Mouse (Mus musculus) embryonic facial prominence, embryonic 10.5 days (tissue): Measurements from ENCODE around the gene Rfx7. TPM values are rescaled to one million over a fixed set of nuclear protein-coding genes. Genes with fewer than 3 reads are reported as not detected.
"Not testable (repeated sequence)": the region's sequence is repeated elsewhere in the genome, so short reads cannot be mapped to it uniquely, and the experiment has no call there.

Experiments
- DNase-seq: peaks from one replicate; pipeline ENCODE4 v3.0.0-alpha.2; 2017; ENCODE audit warnings: low spot score
- H3K27ac ChIP-seq: fragments of 300-500 bp; sonication (generic); replicated peaks from 2 replicates; pipeline ENCODE4 v1.5.1; 2016; ENCODE audit warnings: mild to moderate bottlenecking
- H3K27me3 ChIP-seq: fragments of 300-500 bp; sonication (generic); replicated peaks from 2 replicates; pipeline ENCODE4 v1.6.1; 2016; ENCODE audit warnings: low read depth, mild to moderate bottlenecking; ENCODE audit not compliant: poor library complexity, severe bottlenecking
- H3K36me3 ChIP-seq: fragments of 300-500 bp; sonication (generic); replicated peaks from 2 replicates; pipeline ENCODE4 v1.6.1; 2016; ENCODE audit warnings: mild to moderate bottlenecking, moderate library complexity
- H3K4me1 ChIP-seq: fragments of 300-500 bp; sonication (generic); 2 replicates; pipeline ENCODE4 v1.6.1; 2016
- H3K4me3 ChIP-seq: fragments of 300-500 bp; sonication (generic); 2 replicates; pipeline ENCODE4 v1.5.1; 2016; ENCODE audit warnings: mild to moderate bottlenecking, moderate library complexity
- H3K9me3 ChIP-seq: fragments of 300-500 bp; sonication (generic); 2 replicates; pipeline ENCODE4 v1.6.1; 2016; ENCODE audit warnings: mild to moderate bottlenecking
- WGBS: fragments of 180-500 bp; shearing (Covaris S2); methylation state at CpG from one replicate; pipeline ENCODE4 v1.1.7; 2016; 5-methylcytosine and 5-hydroxymethylcytosine counted together
- polyA plus RNA-seq: library from polyadenylated mRNA; unstranded; fragments of >200 nt; fragmentation: Nextera tagmentation; extraction: Ambion mirVana; gene quantifications from 2 replicates; pipeline ENCODE4 v1.2.1, GENCODE M21; 2016

Gene Rfx7
- polyA plus RNA-seq, 1 experiment from 2014 or later, result 14.3 TPM

DNA sequence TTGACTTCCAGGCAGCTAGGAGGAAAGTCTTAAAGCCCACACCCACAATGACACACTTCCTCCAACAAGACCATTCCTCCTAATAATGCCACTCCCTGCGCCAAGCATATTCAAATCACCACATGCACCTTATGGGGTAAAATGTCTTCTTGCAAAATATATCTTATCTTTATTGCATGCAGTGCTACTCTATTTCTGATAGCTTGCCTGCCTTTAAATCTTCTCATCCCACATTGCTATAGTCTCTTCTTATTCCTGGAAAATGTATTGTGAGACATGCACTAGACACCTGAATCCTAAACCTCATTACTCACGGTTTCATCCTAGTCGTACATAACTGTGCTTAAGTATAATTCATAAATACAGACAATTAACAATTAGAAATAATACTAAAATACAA lies 31.2 kb downstream of the Rfx7 start:
- no peak overlapping the region for H3K4me3 ChIP-seq
- no peak for DNase-seq
- H3K27me3 ChIP-seq, result no peaks in the 10 kb centered on the region
- H3K4me1 ChIP-seq, result no peaks in the 10 kb centered on the region
- 0 out of 2 replicates have a peak, but pooled peaks cover 3% of the 10 kb centered on the region for H3K9me3 ChIP-seq
- 93% methylated on average over 3 of the region's 3 CpGs for WGBS
- H3K36me3 ChIP-seq, result peaks cover 3% of the 10 kb centered on the region; the same call in 1 of the 2 replicates
- H3K27ac ChIP-seq, result no peak overlapping the region

DNA sequence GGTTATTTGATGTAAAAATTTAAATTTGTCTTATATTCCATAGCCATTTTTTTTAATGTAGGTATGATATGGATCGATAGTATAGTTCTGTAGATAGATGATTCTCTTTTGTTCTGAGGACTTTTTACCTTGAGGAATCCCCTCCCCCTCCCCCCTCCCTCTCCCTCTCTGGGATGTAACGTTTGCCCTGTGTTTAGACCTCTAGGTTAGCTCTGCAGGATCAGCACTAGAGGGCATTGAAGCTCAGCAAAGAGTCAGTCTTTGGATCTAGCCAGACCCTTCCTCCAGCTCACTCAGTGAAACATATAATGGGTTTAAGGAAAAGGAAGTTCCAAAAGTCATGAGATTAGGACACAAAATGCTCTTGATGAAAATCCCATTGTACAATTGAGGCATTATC lies 35.1 kb downstream of the Rfx7 start:
- peaks cover 5% of the 10 kb centered on the region; the same call in 1 of the 2 replicates for H3K9me3 ChIP-seq
- DNase-seq, result no peak
- no peak overlapping the region for H3K27ac ChIP-seq
- no peaks in the 10 kb centered on the region for H3K27me3 ChIP-seq
- H3K4me3 ChIP-seq, result no peak overlapping the region
- H3K36me3 ChIP-seq, result peaks cover 7% of the 10 kb centered on the region; the same call in 1 of the 2 replicates
- H3K4me1 ChIP-seq, result no peaks in the 10 kb centered on the region
- WGBS, result 53% methylated on average over 2 of the region's 2 CpGs

GRCm38 (mm10) chr9:72580216-72580615 lies 48.2 kb downstream of the Rfx7 start:
- Histone ChIP-seq H3K9me3 (no peaks in the 10 kb centered on the region), H3K4me1 (peaks cover 8% of the 10 kb centered on the region), H3K4me3 (no peak overlapping the region), H3K27ac (no peak overlapping the region), H3K27me3 (no peaks in the 10 kb centered on the region), H3K36me3 (peaks cover 4% of the 10 kb centered on the region; the same call in 1 of the 2 replicates)
- 15% methylated on average over 3 of the region's 3 CpGs for WGBS
- DNase-seq, result peak; percentile 27

- Histone ChIP-seq H3K27ac (no peak overlapping the region), H3K9me3 (no peaks in the 10 kb centered on the region), H3K4me1 (0 out of 2 replicates have a peak, but pooled peaks cover 3% of the 10 kb centered on the region), H3K36me3 (peaks cover 19% of the 10 kb centered on the region), H3K27me3 (no peaks in the 10 kb centered on the region), H3K4me3 (no peak overlapping the region)
- no peak for DNase-seq
- 94% methylated on average over 1 of the region's 1 CpGs for WGBS
These were observed 58.8 kb downstream of the Rfx7 start for GRCm38 (mm10) chr9:72590861-72591260.

GRCm38 (mm10) chr9:72592016-72592415 lies 60.0 kb downstream of the Rfx7 start:
- H3K4me3 ChIP-seq, result no peak overlapping the region
- no peaks in the 10 kb centered on the region for H3K27me3 ChIP-seq
- DNase-seq, result no peak
- H3K9me3 ChIP-seq, result no peaks in the 10 kb centered on the region
- no peak overlapping the region for H3K27ac ChIP-seq
- peaks cover 22% of the 10 kb centered on the region for H3K36me3 ChIP-seq
- H3K4me1 ChIP-seq, result 0 out of 2 replicates have a peak, but pooled peaks cover 3% of the 10 kb centered on the region

GRCm38 (mm10) chr9:72594656-72595055 lies 62.6 kb downstream of the Rfx7 start:
- H3K27ac ChIP-seq, DNase-seq, H3K4me1 ChIP-seq, H3K9me3 ChIP-seq, H3K27me3 ChIP-seq, H3K4me3 ChIP-seq: not testable (repeated sequence)
- peaks cover 36% of the 10 kb centered on the region for H3K36me3 ChIP-seq
- WGBS, result 84% methylated on average over 4 of the region's 4 CpGs

GRCm38 (mm10) chr9:72600142-72600541 lies 68.1 kb downstream of the Rfx7 start:
- Histone ChIP-seq H3K27me3 (no peaks in the 10 kb centered on the region), H3K4me3 (no peak overlapping the region), H3K9me3 (no peaks in the 10 kb centered on the region), H3K27ac (no peak overlapping the region), H3K36me3 (peaks cover 42% of the 10 kb centered on the region), H3K4me1 (no peaks in the 10 kb centered on the region)
- WGBS, result 95% methylated on average over 3 of the region's 3 CpGs
- no peak for DNase-seq

GRCm38 (mm10) chr9:72609771-72610170 lies 77.7 kb downstream of the Rfx7 start:
- Histone ChIP-seq H3K9me3 (no peaks in the 10 kb centered on the region), H3K4me3 (no peak overlapping the region), H3K27me3 (no peaks in the 10 kb centered on the region), H3K36me3 (peaks cover 53% of the 10 kb centered on the region), H3K27ac (no peak overlapping the region), H3K4me1 (no peaks in the 10 kb centered on the region)
- DNase-seq, result no peak

DNA sequence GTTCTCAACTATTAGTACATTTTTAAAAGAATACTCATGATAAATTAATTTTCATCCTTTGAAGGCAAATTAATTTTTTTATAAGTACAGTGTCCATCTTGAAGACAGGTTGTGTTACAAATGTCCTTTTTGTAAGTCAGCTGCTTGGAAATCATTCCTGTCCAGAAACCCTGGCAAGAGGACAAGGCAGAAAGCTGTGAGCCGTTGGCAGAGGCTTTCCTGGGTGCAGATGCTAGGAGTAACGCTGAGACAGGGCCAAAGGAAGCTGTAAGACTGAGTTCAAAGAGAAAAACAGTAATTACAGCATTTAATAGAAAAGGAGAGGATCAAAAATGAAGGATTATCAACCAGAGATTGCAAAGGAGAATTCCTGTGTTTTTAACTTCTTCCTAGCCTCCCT lies 81.8 kb downstream of the Rfx7 start:
- no peak for DNase-seq
- 85% methylated on average over 2 of the region's 2 CpGs for WGBS
- H3K4me3 ChIP-seq, result no peak overlapping the region
- peaks cover 67% of the 10 kb centered on the region for H3K36me3 ChIP-seq
- no peaks in the 10 kb centered on the region for H3K27me3 ChIP-seq
- H3K27ac ChIP-seq, result no peak overlapping the region
- no peaks in the 10 kb centered on the region for H3K9me3 ChIP-seq
- no peaks in the 10 kb centered on the region for H3K4me1 ChIP-seq

GRCm38 (mm10) chr9:72614786-72615480 lies 82.9 kb downstream of the Rfx7 start:
- H3K27ac ChIP-seq, result no peak overlapping the region
- WGBS, result 82% methylated on average over 6 of the region's 6 CpGs
- no peaks in the 10 kb centered on the region for H3K27me3 ChIP-seq
- peaks cover 67% of the 10 kb centered on the region for H3K36me3 ChIP-seq
- no peaks in the 10 kb centered on the region for H3K9me3 ChIP-seq
- no peak for DNase-seq
- H3K4me3 ChIP-seq, result no peak overlapping the region
- H3K4me1 ChIP-seq, result no peaks in the 10 kb centered on the region

DNA sequence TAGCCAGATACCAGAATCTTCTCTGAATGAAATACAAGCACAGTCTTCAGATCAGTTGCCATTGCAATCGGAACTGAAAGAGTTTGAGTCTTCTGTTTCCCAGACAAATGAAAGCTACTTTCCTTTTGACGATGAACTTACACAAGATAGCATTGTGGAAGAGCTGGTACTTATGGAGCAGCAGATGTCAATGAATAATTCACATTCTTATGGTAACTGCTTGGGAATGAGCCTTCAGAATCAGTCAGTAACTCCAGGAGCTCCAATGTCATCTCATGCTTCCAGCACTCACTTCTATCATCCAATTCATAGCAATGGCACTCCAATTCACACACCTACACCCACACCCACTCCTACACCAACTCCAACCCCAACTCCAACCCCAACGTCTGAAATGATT lies 86.0 kb downstream of the Rfx7 start:
- WGBS, result 93% methylated on average over 3 of the region's 3 CpGs
- Histone ChIP-seq H3K27ac (no peak overlapping the region), H3K9me3 (no peaks in the 10 kb centered on the region), H3K27me3 (no peaks in the 10 kb centered on the region), H3K4me1 (no peaks in the 10 kb centered on the region), H3K4me3 (no peak overlapping the region), H3K36me3 (peaks cover 63% of the 10 kb centered on the region)
- DNase-seq, result no peak

DNA sequence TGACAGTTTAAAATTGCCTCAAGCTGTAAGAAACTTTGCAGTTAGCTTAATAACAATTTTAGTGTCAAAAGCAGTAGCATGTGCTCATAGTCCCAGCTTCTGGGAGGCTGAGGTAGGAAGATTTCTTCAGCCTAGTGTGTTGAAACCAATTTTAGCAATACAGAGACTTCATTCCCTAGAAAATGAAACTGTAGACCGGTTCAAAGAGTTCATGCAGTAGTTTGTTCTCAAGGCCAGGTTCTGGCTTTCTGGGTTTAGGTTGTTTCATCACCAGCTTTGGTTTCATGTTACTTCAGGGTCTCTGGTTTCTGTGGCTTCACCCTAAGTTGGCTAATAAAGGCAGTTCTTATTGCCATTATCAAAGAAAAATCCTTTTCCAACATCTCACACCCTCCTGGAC lies 91.6 kb downstream of the Rfx7 start:
- Histone ChIP-seq H3K4me3 (no peak overlapping the region), H3K9me3 (no peaks in the 10 kb centered on the region), H3K27ac (no peak overlapping the region), H3K4me1 (peaks cover 8% of the 10 kb centered on the region; the same call in 1 of the 2 replicates), H3K27me3 (no peaks in the 10 kb centered on the region), H3K36me3 (peaks cover 34% of the 10 kb centered on the region)
- no peak for DNase-seq
- 91% methylated on average over 1 of the region's 1 CpGs for WGBS

GRCm38 (mm10) chr9:72627598-72627997 lies 95.6 kb downstream of the Rfx7 start:
- peaks cover 10% of the 10 kb centered on the region; the same call in 1 of the 2 replicates for H3K36me3 ChIP-seq
- 78% methylated on average over 1 of the region's 1 CpGs for WGBS

More at GRCm38 (mm10) chr9:72627598-72627997, 95.6 kb downstream of the Rfx7 start:
- Histone ChIP-seq H3K9me3 (no peaks in the 10 kb centered on the region), H3K4me3 (no peak overlapping the region), H3K27me3 (no peaks in the 10 kb centered on the region), H3K27ac (no peak overlapping the region), H3K4me1 (peaks cover 10% of the 10 kb centered on the region; the same call in 1 of the 2 replicates)
- no peak for DNase-seq
